Mouse (Mus musculus) heart, adult 2 months (tissue): ENCODE data around the gene Cd300a. TPM values are rescaled to one million over a fixed set of nuclear protein-coding genes. Genes with fewer than 3 reads are reported as not detected.
A peak's percentile ranks its signal among the peaks of the same experiment; 100 is the strongest.

Experiments
- DNase-seq, 2 experiments: peaks; one replicate each; pipeline ENCODE4 v3.0.0; 2021
- H3K27ac ChIP-seq: fragments of 200-600 bp; 2 replicates; pipeline ENCODE4 v1.8.1; 2022
- H3K27me3 ChIP-seq: fragments of 200-500 bp; 2 replicates; pipeline ENCODE4 v1.6.1; 2012; ENCODE audit warnings: mild to moderate bottlenecking, low read length, inconsistent platforms, mixed read lengths; ENCODE audit not compliant: control insufficient read depth, insufficient read depth
- H3K36me3 ChIP-seq: fragments of 200-500 bp; 2 replicates; pipeline ENCODE4 v1.6.1; 2012; ENCODE audit warnings: low read length, inconsistent platforms; ENCODE audit not compliant: control insufficient read depth, insufficient read depth
- H3K4me1 ChIP-seq: fragments of 200-500 bp; 2 replicates; pipeline ENCODE4 v1.6.1; 2011; ENCODE audit warnings: low read length; ENCODE audit not compliant: control insufficient read depth, insufficient read depth
- H3K4me3 ChIP-seq: fragments of 200-600 bp; 2 replicates; pipeline ENCODE4 v1.8.1; 2022
- H3K79me2 ChIP-seq: fragments of 200-500 bp; replicated peaks from 2 replicates; pipeline ENCODE4 v1.6.1; 2012; ENCODE audit warnings: mild to moderate bottlenecking, inconsistent platforms, low read length, moderate library complexity, mixed read lengths; ENCODE audit not compliant: control insufficient read depth, insufficient read depth
- H3K9ac ChIP-seq: fragments of 200-500 bp; 2 replicates; pipeline ENCODE4 v1.6.1; 2012; ENCODE audit warnings: low read depth, mild to moderate bottlenecking, control low read depth, inconsistent platforms, low read length, mixed read lengths
- CTCF ChIP-seq: fragments of 200-600 bp; IDR thresholded peaks from 2 replicates; pipeline ENCODE4 v1.8.1; 2022; ENCODE audit warnings: antibody characterized with exemption, mild to moderate bottlenecking, moderate library complexity
- EP300 ChIP-seq: fragments of 200-500 bp; IDR thresholded peaks from 2 replicates; pipeline ENCODE4 v1.6.1; 2011; ENCODE audit warnings: low read depth, low read length, control low read depth; ENCODE audit not compliant: insufficient read depth
- POLR2A ChIP-seq: fragments of 200-500 bp; IDR thresholded peaks from 2 replicates; pipeline ENCODE4 v1.6.1; 2011; ENCODE audit warnings: mild to moderate bottlenecking, low read depth, low read length, control low read depth; ENCODE audit not compliant: insufficient read depth
- WGBS: fragments of 180-500 bp; shearing (Covaris S2); methylation state at CpG from one replicate; pipeline ENCODE4 v1.1.7; 2018; 5-methylcytosine and 5-hydroxymethylcytosine counted together
- intact Hi-C: fragments of 180-260 bp; cut with DNase I; formaldehyde crosslinking; loops from one replicate; pipeline ENCODE4 v1.15.1; 2025
- polyA plus RNA-seq: library from polyadenylated mRNA; depleted of rRNA; stranded (reverse); fragments of >200 nt; gene quantifications from 2 replicates; pipeline ENCODE4 v1.2.3, GENCODE M21; 2012
- total RNA-seq, 2 experiments: library from RNA; stranded (reverse); gene quantifications; 2 replicates each; pipeline ENCODE4 v1.2.3; 2021

Cd300a gene
- total and polyA plus RNA-seq, 3 experiments, result 0.77 to 1.1 (median 0.89) TPM

DNA sequence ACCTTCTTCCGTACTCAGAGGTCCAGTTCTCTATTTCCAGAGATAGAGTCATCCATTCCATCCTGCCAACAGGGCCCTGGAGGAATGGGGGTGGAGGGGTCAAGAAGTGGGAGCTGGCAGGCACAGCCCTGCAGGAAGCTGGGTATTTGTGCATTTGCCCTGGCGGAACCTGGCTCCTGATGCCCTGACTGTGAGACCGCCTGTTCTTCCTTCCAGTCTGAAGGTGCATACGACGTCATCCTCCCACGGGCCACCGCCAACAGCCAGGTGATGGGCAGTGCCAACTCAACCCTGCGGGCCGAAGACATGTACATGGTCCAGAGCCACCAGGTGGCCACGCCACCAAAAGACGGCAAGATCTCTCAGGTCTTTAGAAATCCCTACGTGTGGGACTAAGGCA is 21.6 kb upstream of the Cd300a start:
- H3K4me1 ChIP-seq, result peaks cover 11% of the 10 kb centered on the region
- WGBS, result 86% methylated on average over 12 of the region's 12 CpGs
- H3K36me3 ChIP-seq, result no peaks in the 10 kb centered on the region
- H3K79me2 ChIP-seq, result no peaks in the 10 kb centered on the region
- intact Hi-C loops, result no loop called here
- H3K4me3 ChIP-seq, result no peak overlapping the region
- H3K27me3 ChIP-seq, result no peaks in the 10 kb centered on the region
- H3K9ac ChIP-seq, result no peak overlapping the region
- H3K27ac ChIP-seq, result peak overlapping the region; percentile 40
- no peak for DNase-seq
- TF ChIP-seq EP300 (no peak), POLR2A (no peak), CTCF (no peak)

DNA sequence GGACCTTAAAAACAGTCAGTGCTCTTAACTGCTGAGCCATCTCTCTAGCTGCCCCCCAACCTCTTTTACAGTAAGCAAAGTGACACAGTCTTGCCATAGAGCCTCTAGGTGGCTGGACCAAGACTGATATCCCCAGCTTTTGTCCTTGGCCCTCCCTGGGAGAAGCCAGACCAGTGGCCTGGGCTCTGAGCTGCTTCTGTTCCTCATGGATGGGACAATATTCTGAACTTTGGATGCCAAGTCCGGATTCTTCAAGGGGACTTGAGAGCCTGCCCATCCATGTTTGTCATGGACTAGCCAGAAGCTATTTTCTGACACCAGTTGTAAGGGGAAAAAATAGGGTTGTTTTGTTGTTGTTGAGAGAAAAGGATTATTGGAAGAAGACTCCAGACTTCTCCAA is 20.1 kb upstream of the Cd300a start:
- H3K4me1 ChIP-seq, result peaks cover 11% of the 10 kb centered on the region
- no peak for DNase-seq
- TF ChIP-seq EP300 (no peak), CTCF (no peak)
- no peaks in the 10 kb centered on the region for H3K27me3 ChIP-seq
- no peak overlapping the region for H3K4me3 ChIP-seq
- peak overlapping the region; percentile 33; the same call in 1 of the 2 replicates for H3K27ac ChIP-seq
- WGBS, result 93% methylated on average over 1 of the region's 1 CpGs
- H3K36me3 ChIP-seq, result no peaks in the 10 kb centered on the region
- H3K9ac ChIP-seq, result no peak overlapping the region
- H3K79me2 ChIP-seq, result no peaks in the 10 kb centered on the region
- intact Hi-C loops, result no loop called here

DNA sequence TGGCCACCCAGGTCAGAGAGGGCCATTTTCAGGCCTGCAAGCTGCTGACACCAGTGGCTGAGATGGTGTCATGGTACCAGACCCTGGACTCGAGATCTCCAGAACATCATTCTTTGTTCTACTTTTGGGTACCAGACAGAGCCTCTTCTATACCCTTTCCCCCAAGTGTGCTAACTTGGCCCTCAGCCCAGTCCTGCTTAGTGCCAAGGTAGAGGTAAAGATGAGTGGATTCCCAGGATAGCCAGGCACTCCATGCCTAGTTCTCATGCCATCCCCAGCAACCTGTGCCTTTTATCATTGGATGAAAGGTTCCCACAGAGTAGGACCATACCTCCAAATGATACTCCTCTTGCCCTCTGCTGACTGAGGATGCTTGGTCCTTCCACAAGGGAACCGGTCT is 18.3 kb upstream of the Cd300a start:
- peaks cover 10% of the 10 kb centered on the region for H3K4me1 ChIP-seq
- no peak overlapping the region for H3K4me3 ChIP-seq
- no peak overlapping the region for H3K27ac ChIP-seq
- no peak overlapping the region for H3K9ac ChIP-seq
- H3K79me2 ChIP-seq, result no peaks in the 10 kb centered on the region
- no peak for DNase-seq
- WGBS, result 84% methylated on average over 2 of the region's 2 CpGs
- intact Hi-C loops, result no loop called here
- no peaks in the 10 kb centered on the region for H3K36me3 ChIP-seq
- no peak for TF ChIP-seq POLR2A
- no peak for TF ChIP-seq EP300
- no peak for TF ChIP-seq CTCF
- H3K27me3 ChIP-seq, result no peaks in the 10 kb centered on the region

DNA sequence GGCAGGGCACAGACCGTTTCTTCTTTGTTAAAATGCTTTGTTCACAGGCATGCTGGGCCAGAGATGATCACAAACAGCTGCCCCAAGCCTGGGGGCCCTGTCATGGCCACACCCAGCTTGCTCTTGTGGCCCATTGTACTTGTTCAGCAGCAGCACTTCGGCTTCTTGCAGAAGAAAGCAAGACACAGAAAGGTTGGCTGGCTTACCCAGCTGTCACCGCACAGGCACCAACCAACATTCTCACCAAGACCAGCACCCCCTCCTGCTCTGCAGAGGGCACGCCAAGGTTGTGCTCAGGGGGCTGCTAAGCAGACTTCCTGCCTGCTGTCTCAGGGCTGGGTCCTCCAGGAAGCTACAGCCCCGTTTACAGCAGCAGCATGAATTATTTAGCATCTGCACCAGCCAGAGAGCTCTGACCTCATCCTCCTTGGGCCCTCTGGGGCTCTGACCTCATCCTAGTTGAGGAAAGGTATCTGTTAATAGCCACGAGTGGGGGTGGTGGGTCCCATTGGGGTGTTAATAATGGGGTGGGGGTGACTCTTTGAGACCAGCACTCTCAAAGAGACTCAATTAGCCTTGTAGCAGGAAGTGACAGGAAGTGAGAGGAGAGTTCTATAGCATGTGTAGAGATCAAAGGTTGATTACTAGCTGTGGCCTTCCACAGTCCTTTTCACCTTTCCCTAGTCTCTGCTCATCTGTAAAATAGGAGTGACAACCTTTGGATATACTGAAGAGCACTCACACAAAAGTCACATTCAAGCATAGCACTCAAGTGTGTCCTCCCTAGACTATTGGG is 16.6 kb upstream of the Cd300a start:
- no peak for DNase-seq
- no peak overlapping the region for H3K9ac ChIP-seq

DNA sequence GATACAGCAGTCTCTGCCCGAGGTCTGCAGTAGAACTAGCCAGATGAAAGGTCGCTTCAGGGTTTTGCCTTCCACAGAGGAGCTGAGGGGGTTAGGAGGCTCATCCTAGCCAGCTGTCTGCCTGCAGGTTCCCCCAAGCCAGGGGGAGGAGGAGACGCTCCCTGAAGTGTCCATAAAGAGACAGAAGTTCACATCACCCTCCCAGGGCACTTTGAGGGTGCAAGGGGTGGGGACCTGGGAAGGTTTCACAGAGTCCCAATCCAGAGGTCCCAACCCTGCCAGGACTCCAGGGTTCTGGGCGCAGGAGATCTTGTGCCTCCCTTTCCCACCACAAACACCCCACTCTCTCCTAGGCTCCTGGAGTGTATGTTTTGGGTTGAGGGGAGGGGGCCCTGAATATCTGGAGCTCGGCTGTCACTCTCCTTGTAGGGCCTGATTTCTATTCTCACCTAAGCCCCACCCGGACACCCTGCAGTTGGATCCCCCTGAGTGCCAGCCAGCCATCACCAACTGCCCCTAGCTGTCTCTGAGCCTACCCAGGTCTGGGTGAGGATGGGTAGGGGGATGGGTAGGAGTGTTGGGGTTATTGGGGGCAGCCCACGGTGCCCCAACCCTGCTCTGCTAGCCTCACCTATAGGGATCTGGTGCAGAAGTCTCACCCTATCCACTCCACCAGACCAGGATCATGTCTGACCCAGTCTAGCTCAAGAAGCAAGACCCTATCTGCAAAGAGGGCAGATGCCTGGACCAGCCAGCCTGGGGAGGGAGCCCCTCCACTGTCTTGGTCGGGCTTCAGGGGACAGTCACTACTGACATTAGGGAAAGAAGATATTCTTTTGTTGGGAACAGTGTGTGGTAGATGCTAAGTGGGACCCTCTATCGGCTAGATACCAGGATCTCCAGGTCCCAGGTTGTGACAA is 15.4 kb upstream of the Cd300a start:
- Histone ChIP-seq H3K36me3 (no peaks in the 10 kb centered on the region), H3K79me2 (no peaks in the 10 kb centered on the region), H3K27me3 (no peaks in the 10 kb centered on the region), H3K4me1 (peaks cover 3% of the 10 kb centered on the region), H3K9ac (no peak overlapping the region), H3K4me3 (no peak overlapping the region), H3K27ac (no peak overlapping the region; the same call in 1 of the 2 replicates)
- 84% methylated on average over 9 of the region's 9 CpGs for WGBS
- no peak for DNase-seq
- intact Hi-C loops, result no loop called here
- TF ChIP-seq EP300 (no peak), CTCF (no peak), POLR2A (no peak)

More for the DNA sequence above, 16.6 kb upstream of the Cd300a start:
- Histone ChIP-seq H3K4me1 (peaks cover 4% of the 10 kb centered on the region), H3K27me3 (no peaks in the 10 kb centered on the region), H3K27ac (peak overlapping the region; percentile 17; the same call in 1 of the 2 replicates), H3K4me3 (no peak overlapping the region), H3K79me2 (no peaks in the 10 kb centered on the region), H3K36me3 (no peaks in the 10 kb centered on the region)
- intact Hi-C loops, result no loop called here
- no peak for TF ChIP-seq EP300
- TF ChIP-seq CTCF, result no peak
- no peak for TF ChIP-seq POLR2A
- WGBS, result 36% methylated on average over 6 of the region's 6 CpGs
